Mouse (Mus musculus): ENCODE results near the gene Narf.

Gene Narf

DNA sequence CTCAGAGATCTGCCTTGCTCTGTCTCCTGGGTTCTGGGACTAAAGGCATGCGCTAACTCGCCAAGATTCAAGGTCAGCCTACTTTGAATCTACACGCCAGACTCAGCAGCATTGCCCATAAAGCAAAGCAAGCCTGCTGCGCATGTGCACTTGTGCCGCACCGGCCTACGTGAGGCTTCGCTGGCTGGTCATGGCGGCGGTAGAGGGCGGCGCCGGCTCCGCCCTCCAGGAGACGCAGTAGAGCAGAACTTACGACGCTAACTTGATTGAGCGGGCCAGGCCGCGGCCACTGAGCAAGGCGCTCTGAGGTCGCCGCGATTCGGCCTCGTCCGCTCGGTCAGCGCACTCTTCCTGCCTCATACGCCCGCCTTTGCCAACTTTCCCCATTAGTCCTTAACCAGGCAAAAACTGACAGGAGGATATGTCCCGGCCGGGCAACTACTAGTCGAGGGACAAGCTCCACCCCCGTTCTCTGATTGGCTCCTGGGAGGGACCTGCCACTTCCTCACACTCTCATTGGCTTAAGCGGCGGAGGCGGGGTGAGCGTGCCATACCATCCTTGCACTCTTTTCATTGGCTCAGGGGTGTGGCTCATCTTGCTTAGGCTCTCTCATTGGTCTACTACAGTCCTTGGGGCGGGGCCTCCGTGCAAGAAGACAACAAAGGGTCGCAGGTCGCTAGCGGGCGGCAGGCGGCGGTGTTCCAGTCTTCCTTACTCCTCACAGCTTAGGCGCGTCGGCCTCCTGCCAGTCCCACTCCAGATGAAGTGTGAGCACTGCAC is at the start of gene Narf:
TSS of gene Narf (plus strand) at position 690 of the 781 bp plus-strand sequence.
- DNase-seq (ENCODE audit: low read depth, low spot score): peak; percentile 100

DNA sequence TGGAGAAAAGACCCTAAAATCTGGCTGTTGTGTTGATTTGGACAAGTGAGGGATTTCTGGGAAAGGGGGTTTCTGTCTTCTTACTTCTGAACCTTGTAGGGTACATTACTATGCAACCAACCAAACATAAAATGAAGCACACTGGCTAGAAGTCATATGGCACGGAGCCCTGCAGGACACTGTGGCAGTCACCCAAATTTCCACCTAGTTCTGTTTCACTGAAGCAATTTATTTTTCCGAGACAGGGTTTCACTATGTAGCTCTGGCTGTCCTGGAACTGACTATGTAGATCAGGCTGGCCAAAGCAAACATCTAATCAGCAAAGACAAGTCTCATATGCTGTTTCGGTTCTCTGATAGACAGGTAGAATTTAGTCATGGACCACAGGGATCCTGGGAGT is 47.4 kb upstream of the Narf start:
- DNase-seq (ENCODE audit: low read depth, low spot score): no peak

GRCm38 (mm10) chr11:121192742-121193141 is 44.3 kb upstream of the Narf start:
- no peak for DNase-seq (ENCODE audit: low read depth, low spot score)

DNA sequence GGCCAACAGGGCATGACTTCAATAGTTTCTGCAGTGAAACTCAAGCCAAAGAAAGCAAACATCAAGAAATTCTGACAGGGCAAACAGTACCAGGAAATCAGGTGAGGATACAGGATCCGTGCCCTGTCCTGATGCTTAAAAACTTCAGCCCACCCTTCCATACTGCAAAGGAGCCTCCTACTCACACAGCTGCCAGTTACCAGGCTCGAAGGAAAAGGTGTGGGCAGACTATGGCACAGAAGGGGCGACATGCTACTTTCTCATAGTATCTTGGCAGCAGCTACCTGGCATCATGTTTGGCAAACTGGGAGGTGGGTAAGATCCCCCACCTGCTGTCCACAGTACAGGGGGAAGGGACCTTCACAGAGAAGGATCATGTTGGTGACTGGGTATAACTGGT is 43.6 kb upstream of the Narf start:
- DNase-seq (ENCODE audit: low read depth, low spot score): no peak

DNA sequence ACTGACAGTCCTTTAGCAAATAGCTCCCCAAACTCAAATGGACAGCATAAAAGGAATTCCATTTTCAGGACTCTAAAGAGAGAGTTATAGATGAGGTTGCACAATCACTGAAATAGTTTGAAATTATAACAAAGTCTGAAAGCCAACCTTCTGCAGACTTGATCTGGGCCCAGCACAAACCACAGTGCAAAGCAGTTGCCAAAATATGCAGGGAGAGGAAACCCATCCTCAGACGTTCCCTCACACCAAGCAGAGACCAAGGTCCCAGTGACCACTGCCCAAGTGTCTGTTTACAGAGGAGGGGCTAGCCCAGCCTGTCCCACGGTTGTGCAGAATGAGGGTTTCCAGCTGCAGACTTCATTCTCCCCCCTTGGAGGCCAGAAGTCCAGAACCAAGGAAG is 38.4 kb upstream of the Narf start:
- DNase-seq (ENCODE audit: low read depth, low spot score): no peak

GRCm38 (mm10) chr11:121199851-121200250 is 37.2 kb upstream of the Narf start:
- no peak for DNase-seq (ENCODE audit: low read depth, low spot score)

- DNase-seq (ENCODE audit: low read depth, low spot score): no peak
Observed at GRCm38 (mm10) chr11:121200781-121201180, 36.3 kb upstream of the Narf start.

- DNase-seq (ENCODE audit: low read depth, low spot score): peak; percentile 62
Observed at GRCm38 (mm10) chr11:121201436-121202198, 35.4 kb upstream of the Narf start.

- no peak for DNase-seq (ENCODE audit: low read depth, low spot score)
Observed at GRCm38 (mm10) chr11:121203859-121204160, 33.2 kb upstream of the Narf start.

GRCm38 (mm10) chr11:121204161-121205006 is 32.7 kb upstream of the Narf start, which contains the start of the genes Hexdc and Ogfod3:
TSS of gene Hexdc (plus strand) at chr11:121204433.
TSS of gene Ogfod3 (minus strand) at chr11:121204711.
- peak; percentile 100 for DNase-seq (ENCODE audit: low read depth, low spot score)

DNA sequence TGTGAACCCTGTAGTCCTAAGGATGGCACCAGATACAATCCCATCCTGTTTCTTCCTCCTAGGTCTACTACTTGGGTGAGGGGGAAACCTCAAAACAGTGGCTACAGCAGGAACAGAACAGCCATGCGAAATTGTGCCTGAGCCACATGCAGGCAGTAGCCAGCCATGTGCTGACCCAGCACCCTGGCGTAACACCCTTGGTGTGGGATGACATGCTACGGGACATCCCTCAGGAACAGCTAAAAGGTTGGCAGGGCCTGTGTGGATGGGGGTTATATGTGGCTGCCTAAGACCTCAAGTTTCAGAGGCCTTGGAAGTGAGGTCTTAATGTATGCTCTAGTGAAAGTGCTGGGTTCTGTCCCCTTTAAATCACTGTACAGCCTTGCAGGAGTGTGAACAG is 20.2 kb upstream of the Narf start:
- no peak for DNase-seq (ENCODE audit: low read depth, low spot score)

- no peak for DNase-seq (ENCODE audit: low read depth, low spot score)
Observed at GRCm38 (mm10) chr11:121219776-121220175, 17.3 kb upstream of the Narf start.

DNA sequence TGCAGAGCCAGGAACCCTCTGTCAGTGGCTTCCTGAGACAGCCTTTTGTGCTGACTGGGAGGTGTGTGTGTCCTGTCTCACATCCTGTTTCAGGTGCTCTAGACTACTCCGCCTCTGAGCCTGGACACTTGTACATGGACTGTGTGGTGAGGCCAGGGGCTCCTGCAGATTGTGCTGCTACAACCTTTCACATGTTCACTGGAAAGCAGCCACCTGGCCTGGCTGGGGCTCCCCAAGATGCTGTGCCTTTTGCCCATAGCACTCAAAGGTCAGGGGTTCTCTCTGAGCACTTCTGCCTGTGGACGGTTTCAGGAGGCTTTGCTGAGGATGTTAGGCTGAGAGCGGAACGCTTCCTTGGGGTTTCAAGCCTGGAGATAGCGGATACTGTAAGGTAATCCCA is 16.3 kb upstream of the Narf start:
- DNase-seq (ENCODE audit: low read depth, low spot score): no peak

GRCm38 (mm10) chr11:121221321-121222010 is 15.6 kb upstream of the Narf start:
- no peak for DNase-seq (ENCODE audit: low read depth, low spot score)

GRCm38 (mm10) chr11:121228129-121229017 is 8.7 kb upstream of the Narf start:
- DNase-seq (ENCODE audit: low read depth, low spot score): no peak

- peak; percentile 90 for DNase-seq (ENCODE audit: low read depth, low spot score)
Observed at GRCm38 (mm10) chr11:121229018-121229439, 8.0 kb upstream of the Narf start, which contains the start of gene Cybc1. TSS of gene Cybc1 (minus strand) at chr11:121229322.

GRCm38 (mm10) chr11:121231191-121231590 is 5.9 kb upstream of the Narf start:
- DNase-seq (ENCODE audit: low read depth, low spot score): no peak

DNA sequence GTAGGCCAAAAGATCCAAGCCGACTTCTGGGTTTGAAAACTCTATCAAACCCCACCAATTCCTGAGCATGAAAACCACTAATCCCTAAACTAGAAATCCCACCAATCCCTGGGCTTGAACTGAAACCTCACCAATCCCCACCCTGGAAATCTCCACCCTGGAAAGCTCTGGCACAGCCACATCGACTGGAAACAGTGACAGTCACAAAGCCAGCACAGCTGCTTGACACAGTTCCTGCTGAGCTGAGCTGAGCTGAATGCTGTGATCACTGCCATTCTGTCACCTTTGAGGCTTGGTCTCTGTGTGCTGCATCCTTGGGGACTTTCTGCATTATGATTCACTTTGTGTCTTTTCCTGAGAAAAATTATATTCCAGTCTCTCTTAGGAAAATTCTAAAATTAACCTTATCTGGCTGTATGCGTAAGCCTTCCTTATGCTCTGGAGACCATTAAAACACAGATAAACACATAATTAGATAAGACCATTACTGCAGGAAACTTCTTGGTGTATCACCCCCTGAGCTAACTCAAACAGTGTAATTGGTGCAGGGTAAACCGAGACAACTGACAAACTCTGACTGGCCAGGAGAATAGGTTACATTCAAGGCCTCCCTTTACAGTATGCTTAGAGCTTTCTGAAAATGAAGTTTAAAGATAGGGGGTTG is 5.3 kb upstream of the Narf start:
- no peak for DNase-seq (ENCODE audit: low read depth, low spot score)

DNA sequence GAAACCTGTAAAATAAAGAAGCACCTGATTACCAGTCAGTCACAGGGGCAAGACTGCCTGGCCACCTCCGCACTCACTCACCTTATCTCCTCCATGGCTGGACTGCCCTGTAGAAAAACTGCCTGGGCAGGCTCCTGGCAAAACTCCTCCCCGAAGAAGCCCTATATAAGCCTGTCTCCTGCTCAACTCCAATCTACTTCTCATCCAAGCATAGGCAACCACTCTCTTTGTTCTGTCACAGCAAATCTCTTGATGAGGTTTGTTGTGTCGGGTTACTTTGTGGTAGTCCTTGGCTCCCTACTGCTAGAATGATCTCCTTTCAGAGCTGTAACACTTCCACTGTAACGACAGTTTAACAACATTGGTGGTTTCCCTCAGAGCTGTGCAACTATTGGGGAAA is 4.3 kb upstream of the Narf start:
- no peak for DNase-seq (ENCODE audit: low read depth, low spot score)

Measured in ES-CJ7 (cell line).